Mouse (Mus musculus) stomach, postnatal 0 days (tissue): ENCODE results near the gene Skiv2l. TPM values are rescaled to one million over a fixed set of nuclear protein-coding genes. Genes with fewer than 3 reads are reported as not detected.
A peak's percentile ranks its signal among the peaks of the same experiment; 100 is the strongest.
"Not testable (repeated sequence)": the region's sequence is repeated elsewhere in the genome, so short reads cannot be mapped to it uniquely, and the experiment has no call there.

Source experiments
- ATAC-seq: fragments of 200-750 bp; cut with Nextera tagmentation; 2 replicates; pipeline ENCODE4 v1.8.0; 2017; ENCODE audit not compliant: low FRiP score, low TSS enrichment
- DNase-seq: peaks from one replicate; pipeline ENCODE4 v3.0.0-alpha.2; 2016; ENCODE audit warnings: low spot score
- H3K27ac ChIP-seq: fragments of 300-500 bp; sonication (generic); replicated peaks from 2 replicates; pipeline ENCODE4 v1.5.1; 2014; ENCODE audit warnings: mild to moderate bottlenecking, control low read depth
- H3K27me3 ChIP-seq: fragments of 300-500 bp; sonication (generic); 2 replicates; pipeline ENCODE4 v1.6.1; 2014; ENCODE audit warnings: low read length; ENCODE audit not compliant: control insufficient read depth, insufficient read depth
- H3K36me3 ChIP-seq: fragments of 300-500 bp; sonication (generic); 2 replicates; pipeline ENCODE4 v1.6.1; 2014; ENCODE audit warnings: low read length, mixed read lengths; ENCODE audit not compliant: control insufficient read depth, insufficient read depth
- H3K4me1 ChIP-seq: fragments of 300-500 bp; sonication (generic); replicated peaks from 2 replicates; pipeline ENCODE4 v1.6.1; 2014; ENCODE audit warnings: antibody characterized with exemption; ENCODE audit not compliant: control insufficient read depth, insufficient read depth
- H3K4me2 ChIP-seq: fragments of 300-500 bp; sonication (generic); replicated peaks from 2 replicates; pipeline ENCODE4 v1.6.1; 2014; ENCODE audit warnings: low read depth, mild to moderate bottlenecking, control low read depth, moderate library complexity
- H3K4me3 ChIP-seq: fragments of 300-500 bp; sonication (generic); 2 replicates; pipeline ENCODE4 v1.5.1; 2014; ENCODE audit warnings: low read depth, low read length, control low read depth
- H3K9ac ChIP-seq: fragments of 300-500 bp; sonication (generic); 2 replicates; pipeline ENCODE4 v1.6.1; 2014; ENCODE audit warnings: mild to moderate bottlenecking, low read length, control low read depth, mixed read lengths
- H3K9me3 ChIP-seq: fragments of 300-500 bp; sonication (generic); 2 replicates; pipeline ENCODE4 v1.6.1; 2016; ENCODE audit warnings: low read length; ENCODE audit not compliant: control insufficient read depth
- CTCF ChIP-seq: IDR thresholded peaks from 2 replicates; pipeline ENCODE4 v1.5.1; 2016; ENCODE audit warnings: antibody characterized with exemption, low read depth, mild to moderate bottlenecking, moderate library complexity
- EP300 ChIP-seq: optimal IDR thresholded peaks from 2 replicates; pipeline ENCODE3; 2016; ENCODE audit warnings: antibody characterized with exemption
- WGBS: fragments of 180-500 bp; shearing (Covaris S2); extraction: QIAGEN DNeasy Blood & Tissue Kit; methylation state at CpG from one replicate; pipeline ENCODE4 v1.1.7; 2014; 5-methylcytosine and 5-hydroxymethylcytosine counted together
- microRNA-seq: library from miRNA; unstranded; fragments of <30 nt; microRNA quantifications from one replicate; pipeline ENCODE4, GENCODE M21; 2016
- polyA plus RNA-seq: library from polyadenylated mRNA; unstranded; fragments of >200 nt; fragmentation: Nextera tagmentation; extraction: Ambion mirVana; gene quantifications from 2 replicates; pipeline ENCODE4 v1.2.1, GENCODE M21; 2015

Skiv2l gene
- polyA plus RNA-seq, 1 experiment from 2014 or later, result 22.5 TPM

GRCm38 (mm10) chr17:34798866-34799530 lies 51.0 kb downstream of the Skiv2l start:
- no peak for DNase-seq
- Histone ChIP-seq H3K36me3 (no peaks in the 10 kb centered on the region), H3K9me3 (no peaks in the 10 kb centered on the region), H3K27ac (no peak overlapping the region), H3K9ac (no peak overlapping the region), H3K4me1 (no peaks in the 10 kb centered on the region), H3K4me2 (no peak overlapping the region), H3K4me3 (no peak overlapping the region), H3K27me3 (no peaks in the 10 kb centered on the region)
- no peak for ATAC-seq
- no peak for TF ChIP-seq CTCF
- TF ChIP-seq EP300, result no peak
- WGBS, result 90% methylated on average over 14 of the region's 17 CpGs

GRCm38 (mm10) chr17:34798071-34798470 lies 51.9 kb downstream of the Skiv2l start:
- 88% methylated on average over 6 of the region's 7 CpGs for WGBS
- not testable (repeated sequence) for ATAC-seq, H3K4me3 ChIP-seq, H3K9ac ChIP-seq, H3K4me1 ChIP-seq, H3K27ac ChIP-seq, H3K27me3 ChIP-seq, H3K4me2 ChIP-seq, H3K36me3 ChIP-seq, H3K9me3 ChIP-seq
- peak; percentile 7 for DNase-seq

GRCm38 (mm10) chr17:34797211-34797995 lies 52.6 kb downstream of the Skiv2l start:
- not testable (repeated sequence) for H3K27ac ChIP-seq, H3K4me3 ChIP-seq, ATAC-seq, H3K9me3 ChIP-seq, H3K4me1 ChIP-seq, H3K36me3 ChIP-seq, H3K27me3 ChIP-seq, H3K4me2 ChIP-seq, H3K9ac ChIP-seq
- peak; percentile 9 for DNase-seq
- WGBS, result 85% methylated on average over 10 of the region's 10 CpGs

DNA sequence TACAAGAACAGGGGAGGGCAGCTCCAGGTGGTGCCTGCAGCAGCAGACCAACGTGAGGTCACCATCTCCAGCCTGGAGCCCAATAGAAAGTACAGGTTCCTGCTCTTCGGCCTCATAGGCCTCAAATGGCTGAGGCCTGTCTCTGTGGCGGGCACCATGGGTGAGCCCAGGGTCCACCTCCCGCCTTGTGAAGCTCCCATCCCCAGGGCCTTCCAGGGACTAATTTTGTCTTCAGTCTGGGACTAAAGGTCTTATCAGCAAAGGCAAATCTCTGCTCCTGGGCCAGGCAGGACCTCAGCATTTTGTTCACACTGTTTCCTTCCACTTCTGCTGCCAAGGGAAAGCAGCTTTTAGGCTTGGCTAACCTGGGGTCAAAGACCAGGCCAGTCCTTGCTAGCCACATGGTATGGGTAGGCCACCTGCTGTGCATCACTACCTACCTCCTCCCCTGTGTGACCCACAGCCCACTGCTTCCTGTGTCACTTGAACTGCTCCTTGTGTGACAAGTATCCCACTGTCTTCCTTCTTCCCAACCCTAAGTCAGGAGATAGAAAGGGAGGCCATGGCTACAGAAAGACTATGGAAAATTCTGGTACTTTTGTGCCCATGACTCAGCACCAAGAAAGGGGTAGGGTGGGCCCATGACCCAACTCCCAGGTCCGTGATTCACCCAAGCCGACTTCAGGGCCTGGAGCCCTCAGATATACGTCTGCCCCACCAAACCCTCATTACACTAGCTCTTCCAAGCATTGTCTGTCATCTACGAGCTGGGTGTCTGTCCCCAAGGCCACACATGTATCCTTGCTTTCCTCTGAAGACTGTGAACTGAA lies 53.5 kb downstream of the Skiv2l start:
- TF ChIP-seq EP300, result no peak
- TF ChIP-seq CTCF, result no peak
- H3K4me1 ChIP-seq, result no peaks in the 10 kb centered on the region
- no peak overlapping the region for H3K4me2 ChIP-seq
- DNase-seq (peak; percentile 2), ATAC-seq (no peak)
- 82% methylated on average over 8 of the region's 8 CpGs for WGBS
- H3K9me3 ChIP-seq, result no peaks in the 10 kb centered on the region
- H3K27me3 ChIP-seq, result no peaks in the 10 kb centered on the region
- no peak overlapping the region for H3K27ac ChIP-seq
- H3K36me3 ChIP-seq, result no peaks in the 10 kb centered on the region
- H3K4me3 ChIP-seq, result no peak overlapping the region
- no peak overlapping the region for H3K9ac ChIP-seq

- no peaks in the 10 kb centered on the region for H3K27me3 ChIP-seq
- 62% methylated on average over 9 of the region's 9 CpGs for WGBS
- DNase-seq, result peak; percentile 29
Measured at GRCm38 (mm10) chr17:34795633-34796032, 54.4 kb downstream of the Skiv2l start.

DNA sequence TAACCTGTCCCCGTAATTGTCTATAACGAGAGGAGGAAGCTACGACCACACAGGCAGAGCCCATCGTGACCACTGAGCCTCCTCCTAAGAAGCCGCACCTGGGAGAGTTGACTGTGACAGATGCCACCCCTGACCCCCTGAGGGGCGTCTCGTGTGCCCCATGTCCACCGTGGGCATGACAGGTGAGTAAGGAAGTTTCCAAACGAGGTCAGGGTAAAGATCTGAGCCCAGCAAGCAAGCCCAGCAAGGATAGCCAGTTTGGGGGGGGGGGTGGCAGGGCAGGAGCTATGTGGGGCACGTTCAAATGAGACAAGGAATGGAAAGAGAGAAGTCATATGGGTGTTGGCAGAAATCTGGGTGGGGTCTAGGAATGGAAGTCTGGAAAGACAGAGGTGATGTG lies 55.0 kb downstream of the Skiv2l start:
- Histone ChIP-seq H3K4me1 (no peaks in the 10 kb centered on the region), H3K9ac (no peak overlapping the region), H3K27me3 (no peaks in the 10 kb centered on the region), H3K36me3 (no peaks in the 10 kb centered on the region), H3K9me3 (no peaks in the 10 kb centered on the region), H3K27ac (no peak overlapping the region), H3K4me2 (no peak overlapping the region), H3K4me3 (no peak overlapping the region)
- DNase-seq (no peak), ATAC-seq (no peak)
- TF ChIP-seq EP300, result no peak
- no peak for TF ChIP-seq CTCF
- 83% methylated on average over 10 of the region's 10 CpGs for WGBS

More at GRCm38 (mm10) chr17:34795633-34796032, 54.4 kb downstream of the Skiv2l start:
- Histone ChIP-seq H3K36me3 (no peaks in the 10 kb centered on the region), H3K4me2 (no peak overlapping the region), H3K9me3 (no peaks in the 10 kb centered on the region), H3K4me3 (no peak overlapping the region), H3K9ac (no peak overlapping the region), H3K27ac (no peak overlapping the region), H3K4me1 (no peaks in the 10 kb centered on the region)
- peak; percentile 64 for TF ChIP-seq CTCF
- TF ChIP-seq EP300, result no peak
- ATAC-seq, result no peak

Small RNAs within 50 kb of the gene (microRNA-seq; reads per million reads assigned to microRNA genes)
- gene Mir6970, result not detected
- 5.5 reads per million, percentile 9 among the genes with 10 or more reads in this experiment for gene Mir6971
- gene Mir6972, result not detected

Other genes with a start within 250 kb of the Skiv2l start
- gene Rnf5, start 246.5 kb downstream of the Skiv2l start, polyA plus RNA-seq, result 82.9 and 83.6 TPM in 2 replicates
- 27.6 and 31.3 TPM in 2 replicates for gene Agpat1, start 245.9 kb downstream of the Skiv2l start, polyA plus RNA-seq
- 4.4 and 4.9 TPM in 2 replicates for gene Egfl8, start 234.2 kb downstream of the Skiv2l start, polyA plus RNA-seq
- gene Ppt2, start 221.7 kb downstream of the Skiv2l start, polyA plus RNA-seq, result 16.5 and 18.7 TPM in 2 replicates
- 0.44 and 0.67 TPM in 2 replicates for gene Prrt1, start 220.7 kb downstream of the Skiv2l start, polyA plus RNA-seq
- gene Fkbpl, start 205.4 kb downstream of the Skiv2l start, polyA plus RNA-seq, result 12.4 and 12.8 TPM in 2 replicates
- 35.4 and 39.3 TPM in 2 replicates for gene Atf6b, start 203.1 kb downstream of the Skiv2l start, polyA plus RNA-seq
- 1.9 and 2.4 TPM in 2 replicates for gene Tnxb, start 179.7 kb downstream of the Skiv2l start, polyA plus RNA-seq
- 0.73 and 1.3 TPM in 2 replicates for gene C4b, start 106.3 kb downstream of the Skiv2l start, polyA plus RNA-seq
- 0.06 TPM in 1 of 2 replicates, not detected in the other for gene Cyp21a1, start 45.6 kb downstream of the Skiv2l start, polyA plus RNA-seq
- gene Stk19, start 13.3 kb downstream of the Skiv2l start, polyA plus RNA-seq, result 20.8 and 23.1 TPM in 2 replicates
- gene Dxo, start 13.2 kb downstream of the Skiv2l start, polyA plus RNA-seq, result 29.6 and 32.2 TPM in 2 replicates
- gene Nelfe, start 181 bp upstream of the Skiv2l start, polyA plus RNA-seq, result 50.0 and 53.8 TPM in 2 replicates
- gene Cfb, start 12.3 kb upstream of the Skiv2l start, polyA plus RNA-seq, result 20.7 and 23.9 TPM in 2 replicates
- 0.59 and 0.62 TPM in 2 replicates for gene Zbtb12, start 29.3 kb upstream of the Skiv2l start, polyA plus RNA-seq
- not detected in 2 replicates for gene Gm20547, start 31.8 kb upstream of the Skiv2l start, polyA plus RNA-seq
- 4.8 and 5.5 TPM in 2 replicates for gene C2, start 48.1 kb upstream of the Skiv2l start, polyA plus RNA-seq
- 23.8 and 26.2 TPM in 2 replicates for gene Ehmt2, start 48.3 kb upstream of the Skiv2l start, polyA plus RNA-seq
- gene Slc44a4, start 64.3 kb upstream of the Skiv2l start, polyA plus RNA-seq, result 31.2 and 33.1 TPM in 2 replicates
- 18.3 and 18.9 TPM in 2 replicates for gene Neu1, start 81.0 kb upstream of the Skiv2l start, polyA plus RNA-seq
- gene Hspa1b, start 109.0 kb upstream of the Skiv2l start, polyA plus RNA-seq, result 3.0 TPM in 2 replicates
- gene Gm20481, start 119.7 kb upstream of the Skiv2l start, polyA plus RNA-seq, result not detected in 2 replicates
- gene Hspa1a, start 121.9 kb upstream of the Skiv2l start, polyA plus RNA-seq, result 24.1 and 25.9 TPM in 2 replicates
- 0.25 and 0.48 TPM in 2 replicates for gene Hspa1l, start 122.5 kb upstream of the Skiv2l start, polyA plus RNA-seq
- 69.2 and 75.1 TPM in 2 replicates for gene Lsm2, start 131.7 kb upstream of the Skiv2l start, polyA plus RNA-seq
- gene Vars, start 150.8 kb upstream of the Skiv2l start, polyA plus RNA-seq, result 35.5 and 40.2 TPM in 2 replicates
- 0.28 and 0.36 TPM in 2 replicates for gene Vwa7, start 166.4 kb upstream of the Skiv2l start, polyA plus RNA-seq
- gene Sapcd1, start 177.8 kb upstream of the Skiv2l start, polyA plus RNA-seq, result 8.0 and 8.2 TPM in 2 replicates
- 1.9 and 2.7 TPM in 2 replicates for gene Msh5, start 196.5 kb upstream of the Skiv2l start, polyA plus RNA-seq
- 344 and 360 TPM in 2 replicates for gene Clic1, start 199.8 kb upstream of the Skiv2l start, polyA plus RNA-seq
- 84.8 and 86.8 TPM in 2 replicates for gene Ddah2, start 208.8 kb upstream of the Skiv2l start, polyA plus RNA-seq
- 260 and 317 TPM in 2 replicates for gene Ly6g6c, start 215.2 kb upstream of the Skiv2l start, polyA plus RNA-seq
- gene Mpig6b, start 216.0 kb upstream of the Skiv2l start, polyA plus RNA-seq, result 0.49 and 0.96 TPM in 2 replicates
- gene Ly6g6e, start 226.7 kb upstream of the Skiv2l start, polyA plus RNA-seq, result 109 and 113 TPM in 2 replicates
- gene Ly6g6d, start 227.9 kb upstream of the Skiv2l start, polyA plus RNA-seq, result 7.1 and 7.7 TPM in 2 replicates
- gene Ly6g6f, start 235.4 kb upstream of the Skiv2l start, polyA plus RNA-seq, result 0.13 TPM in 1 of 2 replicates, not detected in the other
- 74.2 and 75.0 TPM in 2 replicates for gene Abhd16a, start 239.1 kb upstream of the Skiv2l start, polyA plus RNA-seq